Mouse (Mus musculus) embryonic fibroblast, embryonic 13.5 days (primary cell): ENCODE measurements around the gene Rpusd4.

Source experiments
- CTCF ChIP-seq: IDR thresholded peaks from 2 replicates; pipeline ENCODE4 v1.5.1; 2011; ENCODE audit warnings: mild to moderate bottlenecking, control low read depth, low read length, moderate library complexity, borderline replicate concordance; ENCODE audit not compliant: insufficient read depth
- POLR2A ChIP-seq: IDR thresholded peaks from 2 replicates; pipeline ENCODE4 v1.6.1; 2011; ENCODE audit warnings: low read depth, mild to moderate bottlenecking, control low read depth, low read length, moderate library complexity

- TF ChIP-seq POLR2A (no peak), CTCF (no peak)
Measured at GRCm38 (mm10) chr9:35247405-35247804, 20.3 kb upstream of the Rpusd4 start.
